Mouse (Mus musculus) G1E (cell line): ENCODE data around the gene Sugp2. TPM values are rescaled to one million over a fixed set of nuclear protein-coding genes. Genes with fewer than 3 reads are reported as not detected.
A peak's percentile ranks its signal among the peaks of the same experiment; 100 is the strongest.

Experiments
- ATAC-seq: 2 replicates; pipeline ENCODE4 v1.8.0; 2016; ENCODE audit warnings: mild to moderate bottlenecking; ENCODE audit not compliant: insufficient number of reproducible peaks, poor library complexity, low FRiP score, severe bottlenecking; ENCODE audit errors: extremely low read depth
- DNase-seq: peaks from one replicate; pipeline ENCODE4 v3.0.0; 2012; ENCODE audit warnings: low spot score
- H3K27me3 ChIP-seq: 2 replicates; pipeline ENCODE4 v1.6.1; 2012; ENCODE audit warnings: mild to moderate bottlenecking, low read length, inconsistent platforms; ENCODE audit not compliant: insufficient read depth
- H3K36me3 ChIP-seq: replicated peaks from 2 replicates; pipeline ENCODE3; 2012; ENCODE audit warnings: mild to moderate bottlenecking, inconsistent platforms
- H3K4me1 ChIP-seq: 2 replicates; pipeline ENCODE4 v1.6.1; 2012; ENCODE audit warnings: low read depth, low read length, inconsistent platforms, mixed read lengths; ENCODE audit not compliant: insufficient read depth
- H3K4me3 ChIP-seq: 2 replicates; pipeline ENCODE4 v1.5.1; 2012; ENCODE audit warnings: low read depth, mild to moderate bottlenecking, inconsistent platforms, low read length, moderate library complexity, mixed read lengths
- H3K9me3 ChIP-seq: replicated peaks from 2 replicates; pipeline ENCODE4 v1.6.1; 2012; ENCODE audit warnings: inconsistent platforms
- CTCF ChIP-seq: IDR thresholded peaks from 2 replicates; pipeline ENCODE4 v1.5.1; 2012; ENCODE audit warnings: low read depth, low read length, inconsistent platforms, mixed read lengths
- GATA1 ChIP-seq: IDR thresholded peaks from 2 replicates; pipeline ENCODE4 v1.6.1; 2012; ENCODE audit warnings: borderline replicate concordance, low read length, inconsistent platforms, mixed read lengths
- GATA2 ChIP-seq: IDR thresholded peaks from 2 replicates; pipeline ENCODE4 v1.6.1; 2012; ENCODE audit warnings: low read depth, low read length, inconsistent platforms, borderline replicate concordance
- POLR2AphosphoS5 ChIP-seq: IDR thresholded peaks from 2 replicates; pipeline ENCODE4 v1.6.1; 2012; ENCODE audit warnings: low read depth, low read length, inconsistent platforms; ENCODE audit not compliant: insufficient replicate concordance
- TAL1 ChIP-seq: conservative IDR thresholded peaks from 2 replicates; pipeline ENCODE4 v1.6.1; 2012; ENCODE audit warnings: low read depth, low read length, inconsistent platforms, mixed read lengths
- polyA plus RNA-seq: library from polyadenylated mRNA; stranded (reverse); fragments of >175 nt; gene quantifications from 2 replicates; pipeline ENCODE4 v1.2.3, GENCODE M21; 2012
- total RNA-seq, 2 experiments: library from RNA; stranded (forward) in 1 of 2; stranded (reverse) in 1 of 2; fragments of 200-1000 nt in 1 of 2; fragments of >200 nt in 1 of 2; fragmentation: Nextera tagmentation in 1 of 2; gene quantifications; 2 replicates each; pipeline ENCODE4 v1.2.3; 2014 to 2017

Sugp2 gene
- total and polyA plus RNA-seq, 3 experiments = 26.5 to 32.5 (median 27.8) TPM

- no peaks in the 10 kb centered on the region for H3K27me3 ChIP-seq
- peaks cover 69% of the 10 kb centered on the region for H3K36me3 ChIP-seq
- TF ChIP-seq CTCF (no peak), GATA1 (no peak)
- no peak for DNase-seq
- no peak overlapping the region for H3K4me3 ChIP-seq
- no peaks in the 10 kb centered on the region for H3K9me3 ChIP-seq
- no peak for ATAC-seq
- H3K4me1 ChIP-seq = peaks cover 34% of the 10 kb centered on the region
Measured at GRCm38 (mm10) chr8:70200098-70200681, 33.8 kb upstream of the Sugp2 start.

DNA sequence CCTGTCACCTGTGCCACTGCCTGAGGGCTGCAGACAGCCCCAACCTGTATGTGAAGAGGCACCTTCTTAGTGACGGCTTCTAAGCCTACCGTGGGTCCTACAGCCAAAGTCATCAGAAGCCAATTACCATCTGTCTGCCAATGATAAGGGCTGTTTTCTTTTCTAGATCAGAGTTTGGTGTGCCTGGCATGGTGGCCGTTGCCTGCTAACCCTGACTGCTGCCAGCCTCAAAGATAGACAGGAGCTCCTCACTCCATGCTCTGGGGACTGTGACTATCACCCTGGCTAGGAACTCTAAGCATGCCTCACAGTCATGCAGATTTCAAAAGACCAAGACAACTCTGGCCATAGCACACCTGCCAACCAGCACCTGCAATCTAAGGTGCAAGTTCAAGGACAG is 32.6 kb upstream of the Sugp2 start:
- ATAC-seq = peak; percentile 78
- Histone ChIP-seq H3K9me3 (no peaks in the 10 kb centered on the region), H3K4me3 (peak overlapping the region; percentile 28; the same call in 1 of the 2 replicates), H3K4me1 (peaks cover 34% of the 10 kb centered on the region), H3K27me3 (no peaks in the 10 kb centered on the region), H3K36me3 (peaks cover 61% of the 10 kb centered on the region)
- peak; percentile 76 for TF ChIP-seq TAL1
- TF ChIP-seq POLR2AphosphoS5 = no peak
- DNase-seq = peak; percentile 49

- H3K9me3 ChIP-seq = no peaks in the 10 kb centered on the region
- peaks cover 66% of the 10 kb centered on the region for H3K36me3 ChIP-seq
- TF ChIP-seq GATA2 (no peak), CTCF (no peak), TAL1 (no peak), POLR2AphosphoS5 (no peak), GATA1 (no peak)
- H3K27me3 ChIP-seq = no peaks in the 10 kb centered on the region
- DNase-seq (no peak), ATAC-seq (no peak)
- peaks cover 34% of the 10 kb centered on the region for H3K4me1 ChIP-seq
- H3K4me3 ChIP-seq = no peak overlapping the region
Measured at GRCm38 (mm10) chr8:70203072-70203471, 31.0 kb upstream of the Sugp2 start.

DNA sequence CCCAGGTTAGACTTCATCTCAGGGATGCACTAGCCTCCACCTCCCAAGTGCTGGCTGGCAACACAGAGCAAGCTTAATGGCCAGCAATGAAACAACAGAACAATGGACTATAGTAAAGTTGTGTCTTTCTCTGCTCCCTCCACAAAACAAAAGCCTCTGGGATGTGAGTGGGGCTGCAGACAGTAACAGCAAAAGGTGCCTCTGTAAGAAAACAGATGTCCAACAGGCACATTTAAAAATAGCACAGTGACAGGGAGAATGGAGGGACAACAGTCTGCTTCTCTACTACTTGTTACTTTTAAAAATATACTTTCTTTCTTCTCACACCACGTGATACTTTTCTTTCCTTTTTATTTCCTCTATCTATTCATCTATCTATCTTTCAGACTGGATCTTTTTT is 29.3 kb upstream of the Sugp2 start:
- TF ChIP-seq GATA2 (no peak), GATA1 (no peak), CTCF (no peak), POLR2AphosphoS5 (no peak), TAL1 (no peak)

GRCm38 (mm10) chr8:70208130-70208529 is 25.9 kb upstream of the Sugp2 start:
- H3K36me3 ChIP-seq = peaks cover 42% of the 10 kb centered on the region
- TF ChIP-seq CTCF (no peak), POLR2AphosphoS5 (no peak)
- DNase-seq = no peak

More for the DNA sequence above, 29.3 kb upstream of the Sugp2 start:
- DNase-seq (no peak), ATAC-seq (no peak)
- H3K9me3 ChIP-seq = no peaks in the 10 kb centered on the region
- peaks cover 34% of the 10 kb centered on the region for H3K4me1 ChIP-seq
- peaks cover 58% of the 10 kb centered on the region for H3K36me3 ChIP-seq
- H3K27me3 ChIP-seq = no peaks in the 10 kb centered on the region
- no peak overlapping the region for H3K4me3 ChIP-seq

GRCm38 (mm10) chr8:70210538-70210937 is 23.5 kb upstream of the Sugp2 start:
- ATAC-seq = no peak
- TF ChIP-seq TAL1 (no peak), POLR2AphosphoS5 (no peak), GATA2 (no peak), CTCF (no peak)
- DNase-seq = no peak
- Histone ChIP-seq H3K4me1 (peaks cover 41% of the 10 kb centered on the region), H3K27me3 (no peaks in the 10 kb centered on the region), H3K36me3 (peaks cover 26% of the 10 kb centered on the region), H3K4me3 (peak overlapping the region; percentile 47; the same call in 1 of the 2 replicates), H3K9me3 (no peaks in the 10 kb centered on the region)

More at GRCm38 (mm10) chr8:70208130-70208529, 25.9 kb upstream of the Sugp2 start:
- no peak overlapping the region for H3K4me3 ChIP-seq
- no peak for ATAC-seq
- H3K4me1 ChIP-seq = peaks cover 27% of the 10 kb centered on the region
- H3K9me3 ChIP-seq = no peaks in the 10 kb centered on the region
- H3K27me3 ChIP-seq = no peaks in the 10 kb centered on the region

- Histone ChIP-seq H3K4me1 (peaks cover 41% of the 10 kb centered on the region), H3K4me3 (peak overlapping the region; percentile 85), H3K9me3 (no peaks in the 10 kb centered on the region), H3K36me3 (peaks cover 26% of the 10 kb centered on the region), H3K27me3 (no peaks in the 10 kb centered on the region)
- ATAC-seq = no peak
- TF ChIP-seq TAL1 = no peak
- TF ChIP-seq GATA1 = no peak
- TF ChIP-seq POLR2AphosphoS5 = no peak
- no peak for TF ChIP-seq GATA2
- TF ChIP-seq CTCF = no peak
- no peak for DNase-seq
Measured at GRCm38 (mm10) chr8:70211275-70211674, 22.8 kb upstream of the Sugp2 start.
